Mouse (Mus musculus): Measurements from ENCODE around the gene Nob1. TPM values are rescaled to one million over a fixed set of nuclear protein-coding genes. Genes with fewer than 3 reads are reported as not detected.

Gene Nob1
- polyA plus RNA-seq, 1 experiment: 60.8 TPM

DNA sequence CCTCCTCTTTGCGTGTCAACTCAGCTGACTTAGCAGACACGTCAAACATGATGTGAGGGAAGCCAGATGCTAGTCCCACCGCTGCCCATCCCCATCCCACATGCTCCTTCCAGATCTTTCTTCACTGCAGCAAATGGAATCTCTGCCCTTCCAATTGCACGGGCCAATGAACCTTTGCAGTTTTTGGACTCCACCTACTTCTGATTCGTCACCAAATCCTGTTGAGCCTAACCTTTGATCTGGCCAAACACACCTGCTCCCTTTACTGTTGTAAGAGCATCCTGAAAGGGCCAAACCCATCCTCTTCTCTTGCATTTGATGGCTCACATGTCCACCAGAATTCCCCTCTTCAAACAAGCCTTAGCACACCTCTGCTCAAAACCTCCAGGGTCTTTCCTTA is 40.2 kb downstream of the Nob1 start:
- Histone ChIP-seq H3K27me3 (ENCODE audit: control insufficient read depth, insufficient read depth, low read length) (no peaks in the 10 kb centered on the region), H3K4me1 (ENCODE audit: control insufficient read depth, insufficient read depth, low read length) (peaks cover 2% of the 10 kb centered on the region; the same call in 1 of the 2 replicates), H3K27ac (ENCODE audit: insufficient read depth, low read length) (no peak overlapping the region), H3K4me3 (replicated peaks; ENCODE audit: insufficient read depth, low read depth, low read length) (no peak overlapping the region)
- TF ChIP-seq POLR2A (IDR thresholded peaks at IDR 0.05; ENCODE audit: borderline replicate concordance, insufficient read depth, low read length) (no peak), CTCF (IDR thresholded peaks at IDR 0.05; ENCODE audit: borderline replicate concordance, insufficient read depth, low read depth, low read length) (no peak)
- WGBS: 30% methylated on average over 5 of the region's 5 CpGs
- no peak for DNase-seq

DNA sequence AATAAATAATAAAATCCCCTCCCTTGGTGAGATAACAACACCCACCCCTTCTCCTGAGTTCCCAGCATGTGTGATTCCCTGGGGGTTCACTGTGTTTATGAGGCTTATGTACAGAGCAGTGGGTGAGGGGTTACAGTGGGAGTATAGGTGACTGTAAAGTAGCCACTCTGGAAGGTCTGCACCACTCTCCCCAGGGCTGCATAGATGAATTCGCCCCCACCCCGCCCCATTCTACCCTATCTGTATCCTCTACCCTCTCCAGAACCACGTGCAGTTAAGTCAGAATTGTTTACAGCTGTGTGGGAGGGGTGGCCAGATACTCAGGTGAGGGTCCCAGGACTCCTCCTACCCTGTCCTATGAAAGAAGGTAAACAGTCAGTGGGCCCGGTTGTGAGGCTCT is 42.0 kb downstream of the Nob1 start:
- Histone ChIP-seq H3K27ac (ENCODE audit: insufficient read depth, low read length) (no peak overlapping the region), H3K4me3 (replicated peaks; ENCODE audit: insufficient read depth, low read depth, low read length) (no peak overlapping the region), H3K4me1 (ENCODE audit: control insufficient read depth, insufficient read depth, low read length) (no peaks in the 10 kb centered on the region), H3K27me3 (ENCODE audit: control insufficient read depth, insufficient read depth, low read length) (no peaks in the 10 kb centered on the region)
- WGBS: 77% methylated on average over 4 of the region's 4 CpGs
- DNase-seq: no peak
- TF ChIP-seq POLR2A (IDR thresholded peaks at IDR 0.05; ENCODE audit: borderline replicate concordance, insufficient read depth, low read length): no peak
- TF ChIP-seq CTCF (IDR thresholded peaks at IDR 0.05; ENCODE audit: borderline replicate concordance, insufficient read depth, low read depth, low read length): no peak

DNA sequence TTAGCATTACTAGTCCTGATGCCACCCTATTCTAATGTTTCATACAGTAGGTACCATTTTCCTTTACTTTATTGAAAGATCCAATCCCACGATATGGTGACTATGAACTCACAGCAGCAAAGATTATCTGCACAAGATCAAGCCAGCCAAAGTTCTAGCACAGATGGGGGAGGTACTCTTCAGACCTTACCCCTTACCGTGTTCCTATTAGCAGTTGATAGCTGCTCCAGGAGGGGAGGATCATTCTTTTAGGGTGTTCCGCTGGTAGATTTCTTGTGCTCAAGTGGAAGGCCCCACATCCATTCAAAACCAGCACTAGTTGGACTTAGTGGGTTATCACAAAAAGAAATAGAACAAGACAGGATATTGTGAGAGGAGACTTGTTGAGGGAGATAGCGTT is 43.2 kb downstream of the Nob1 start:
- Histone ChIP-seq H3K27me3 (ENCODE audit: control insufficient read depth, insufficient read depth, low read length) (no peaks in the 10 kb centered on the region), H3K4me3 (replicated peaks; ENCODE audit: insufficient read depth, low read depth, low read length) (no peak overlapping the region), H3K27ac (ENCODE audit: insufficient read depth, low read length) (no peak overlapping the region), H3K4me1 (ENCODE audit: control insufficient read depth, insufficient read depth, low read length) (no peaks in the 10 kb centered on the region)
- TF ChIP-seq POLR2A (IDR thresholded peaks at IDR 0.05; ENCODE audit: borderline replicate concordance, insufficient read depth, low read length): no peak
- TF ChIP-seq CTCF (IDR thresholded peaks at IDR 0.05; ENCODE audit: borderline replicate concordance, insufficient read depth, low read depth, low read length): no peak
- no peak for DNase-seq
- 84% methylated on average over 4 of the region's 4 CpGs for WGBS

DNA sequence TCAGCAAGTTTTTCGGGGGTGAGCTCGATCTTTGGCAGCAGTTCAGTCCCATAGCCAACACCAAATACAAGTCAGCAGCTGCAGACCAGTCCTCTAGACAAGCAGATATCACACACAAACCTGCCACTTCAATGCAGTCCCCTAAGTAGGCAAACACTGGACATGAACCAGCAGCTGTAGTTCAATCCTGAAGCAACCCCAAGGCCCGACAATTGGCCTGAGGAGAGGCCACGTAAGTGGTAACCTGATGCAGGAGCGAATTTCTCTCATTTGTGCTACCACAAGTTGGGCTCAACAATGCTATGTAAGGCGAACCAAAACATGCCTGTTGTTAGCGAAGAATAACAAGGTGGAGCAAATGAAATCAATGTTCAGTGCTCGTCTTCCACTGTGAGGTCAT is 44.1 kb downstream of the Nob1 start:
- Histone ChIP-seq H3K4me1 (ENCODE audit: control insufficient read depth, insufficient read depth, low read length) (no peaks in the 10 kb centered on the region), H3K27me3 (ENCODE audit: control insufficient read depth, insufficient read depth, low read length) (no peaks in the 10 kb centered on the region), H3K27ac (ENCODE audit: insufficient read depth, low read length) (no peak overlapping the region), H3K4me3 (replicated peaks; ENCODE audit: insufficient read depth, low read depth, low read length) (no peak overlapping the region)
- no peak for DNase-seq
- 96% methylated on average over 8 of the region's 8 CpGs for WGBS
- TF ChIP-seq POLR2A (IDR thresholded peaks at IDR 0.05; ENCODE audit: borderline replicate concordance, insufficient read depth, low read length) (no peak), CTCF (IDR thresholded peaks at IDR 0.05; ENCODE audit: borderline replicate concordance, insufficient read depth, low read depth, low read length) (no peak)

DNA sequence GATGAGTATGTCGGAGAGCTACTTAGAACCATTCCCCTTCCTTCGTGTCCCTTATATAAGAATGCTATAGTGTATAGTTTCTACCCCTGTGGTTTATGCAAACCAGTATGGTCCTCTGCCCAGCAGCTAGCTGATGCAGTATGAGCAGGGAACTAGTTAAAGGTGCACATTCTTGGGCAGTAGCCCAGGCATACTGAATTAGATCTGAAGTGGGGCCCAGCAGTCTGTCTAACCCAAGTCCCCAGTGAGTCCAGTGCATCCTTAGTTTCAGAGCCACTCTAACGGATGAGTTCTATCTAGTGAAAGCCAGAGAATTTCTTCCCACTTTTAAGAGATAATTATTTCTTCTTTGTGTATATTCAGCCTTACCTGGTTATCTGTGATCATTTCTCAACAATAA is 47.5 kb downstream of the Nob1 start:
- H3K4me1 ChIP-seq (ENCODE audit: control insufficient read depth, insufficient read depth, low read length): no peaks in the 10 kb centered on the region
- no peaks in the 10 kb centered on the region for H3K27me3 ChIP-seq (ENCODE audit: control insufficient read depth, insufficient read depth, low read length)
- 84% methylated on average over 3 of the region's 3 CpGs for WGBS
- H3K4me3 ChIP-seq (replicated peaks; ENCODE audit: insufficient read depth, low read depth, low read length): no peak overlapping the region
- H3K27ac ChIP-seq (ENCODE audit: insufficient read depth, low read length): no peak overlapping the region
- TF ChIP-seq POLR2A (IDR thresholded peaks at IDR 0.05; ENCODE audit: borderline replicate concordance, insufficient read depth, low read length) (no peak), CTCF (IDR thresholded peaks at IDR 0.05; ENCODE audit: borderline replicate concordance, insufficient read depth, low read depth, low read length) (no peak)
- no peak for DNase-seq

DNA sequence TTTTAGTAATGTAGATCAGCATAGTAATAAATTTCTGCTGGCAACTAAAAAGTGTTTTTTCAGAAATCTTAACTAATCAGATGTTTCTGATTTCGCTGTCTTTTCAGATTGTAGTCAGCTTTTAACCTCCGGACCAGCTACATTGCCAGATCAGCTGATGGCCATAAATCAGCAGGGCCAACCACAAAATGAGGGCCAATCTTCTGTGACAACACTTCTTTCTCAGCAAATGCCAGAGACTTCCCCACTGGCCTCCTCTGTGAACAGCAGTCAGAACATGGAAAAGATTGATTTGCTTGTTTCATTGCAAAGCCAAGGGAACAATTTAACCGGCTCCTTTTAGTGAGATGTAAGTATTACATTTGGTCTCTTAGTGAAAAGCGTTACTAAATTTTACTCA is 54.5 kb downstream of the Nob1 start:
- Histone ChIP-seq H3K27ac (ENCODE audit: insufficient read depth, low read length) (no peak overlapping the region), H3K27me3 (ENCODE audit: control insufficient read depth, insufficient read depth, low read length) (no peaks in the 10 kb centered on the region), H3K4me1 (ENCODE audit: control insufficient read depth, insufficient read depth, low read length) (no peaks in the 10 kb centered on the region), H3K4me3 (replicated peaks; ENCODE audit: insufficient read depth, low read depth, low read length) (no peak overlapping the region)
- 98% methylated on average over 4 of the region's 4 CpGs for WGBS
- DNase-seq: no peak
- TF ChIP-seq POLR2A (IDR thresholded peaks at IDR 0.05; ENCODE audit: borderline replicate concordance, insufficient read depth, low read length) (no peak), CTCF (IDR thresholded peaks at IDR 0.05; ENCODE audit: borderline replicate concordance, insufficient read depth, low read depth, low read length) (no peak)

Other genes starting within 250 kb of the Nob1 start
- 37.5 and 41.1 TPM in 2 replicates for gene Nfat5, start 131.6 kb downstream of the Nob1 start, polyA plus RNA-seq (2012; rRNA removed)
- 7.9 and 10.3 TPM in 2 replicates for gene Nqo1, start 21.8 kb downstream of the Nob1 start, polyA plus RNA-seq (2012; rRNA removed)
- gene Wwp2, start 11.3 kb upstream of the Nob1 start, polyA plus RNA-seq (2012; rRNA removed): 32.4 and 33.9 TPM in 2 replicates
- 108 and 116 TPM in 2 replicates for gene Psmd7, start 163.4 kb upstream of the Nob1 start, polyA plus RNA-seq (2012; rRNA removed)